Mouse (Mus musculus) lung, embryonic 16.5 days (tissue): Measurements from ENCODE around the gene Bmpr2. TPM values are rescaled to one million over a fixed set of nuclear protein-coding genes. Genes with fewer than 3 reads are reported as not detected.
"Not testable (repeated sequence)": the region's sequence is repeated elsewhere in the genome, so short reads cannot be mapped to it uniquely, and the experiment has no call there.

ENCODE experiments used
- ATAC-seq: fragments of 200-750 bp; cut with Nextera tagmentation; 2 replicates; pipeline ENCODE4 v1.8.0; 2017; ENCODE audit warnings: low read depth, mild to moderate bottlenecking, moderate library complexity
- H3K27ac ChIP-seq: fragments of 300-500 bp; sonication (generic); 2 replicates; pipeline ENCODE4 v1.5.1; 2014; ENCODE audit warnings: mild to moderate bottlenecking, control low read depth, low read length
- H3K27me3 ChIP-seq: fragments of 300-500 bp; sonication (generic); 2 replicates; pipeline ENCODE4 v1.6.1; 2014; ENCODE audit warnings: low read depth, low read length, mixed read lengths; ENCODE audit not compliant: control insufficient read depth, insufficient read depth
- H3K36me3 ChIP-seq: fragments of 300-500 bp; sonication (generic); 2 replicates; pipeline ENCODE4 v1.6.1; 2014; ENCODE audit warnings: low read length; ENCODE audit not compliant: control insufficient read depth, insufficient read depth
- H3K4me1 ChIP-seq: fragments of 300-500 bp; sonication (generic); replicated peaks from 2 replicates; pipeline ENCODE4 v1.6.1; 2014; ENCODE audit warnings: low read length, mixed read lengths; ENCODE audit not compliant: control insufficient read depth, insufficient read depth
- H3K4me2 ChIP-seq: fragments of 300-500 bp; sonication (generic); 2 replicates; pipeline ENCODE4 v1.6.1; 2014; ENCODE audit warnings: low read depth, low read length, control low read depth
- H3K4me3 ChIP-seq: fragments of 300-500 bp; sonication (generic); 2 replicates; pipeline ENCODE4 v1.5.1; 2014; ENCODE audit warnings: mild to moderate bottlenecking, low read length, control low read depth
- H3K9ac ChIP-seq: fragments of 300-500 bp; sonication (generic); 2 replicates; pipeline ENCODE4 v1.6.1; 2014; ENCODE audit warnings: low read length, control low read depth
- H3K9me3 ChIP-seq: fragments of 300-500 bp; sonication (generic); 2 replicates; pipeline ENCODE4 v1.6.1; 2016; ENCODE audit warnings: low read length; ENCODE audit not compliant: control insufficient read depth
- WGBS: fragments of 180-500 bp; shearing (Covaris S2); extraction: QIAGEN DNeasy Blood & Tissue Kit; methylation state at CpG from one replicate; pipeline ENCODE4 v1.1.7; 2014; 5-methylcytosine and 5-hydroxymethylcytosine counted together
- polyA plus RNA-seq: library from polyadenylated mRNA; unstranded; fragments of >200 nt; fragmentation: Nextera tagmentation; extraction: Ambion mirVana; gene quantifications from 2 replicates; pipeline ENCODE4 v1.2.1, GENCODE M21; 2015

Bmpr2 gene
- polyA plus RNA-seq, 1 experiment from 2014 or later = 9.4 TPM

DNA sequence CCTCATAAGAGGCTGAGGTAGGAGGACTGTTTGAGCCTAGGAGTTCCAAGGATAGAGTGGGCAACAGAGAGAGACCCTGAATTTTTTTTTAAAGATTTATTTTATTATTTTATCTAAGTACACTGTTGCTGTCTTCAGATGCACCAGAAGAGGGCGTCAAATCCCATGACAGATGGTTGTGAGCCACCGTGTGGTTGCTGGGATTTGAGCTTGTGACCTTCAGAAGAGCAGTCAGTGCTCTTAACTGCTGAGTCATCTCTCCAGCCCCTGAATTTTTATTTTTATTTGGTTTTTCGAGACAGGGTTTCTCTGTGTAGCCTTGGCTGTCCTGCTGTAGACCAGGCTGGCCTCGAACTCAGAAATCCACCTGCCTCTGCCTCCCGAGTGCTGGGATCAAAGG lies 13.5 kb upstream of the Bmpr2 start:
- H3K4me1 ChIP-seq, ATAC-seq, H3K4me3 ChIP-seq, H3K27ac ChIP-seq, H3K9ac ChIP-seq, H3K4me2 ChIP-seq, H3K36me3 ChIP-seq, H3K9me3 ChIP-seq, H3K27me3 ChIP-seq: not testable (repeated sequence)
- WGBS = 68% methylated on average over 5 of the region's 5 CpGs

DNA sequence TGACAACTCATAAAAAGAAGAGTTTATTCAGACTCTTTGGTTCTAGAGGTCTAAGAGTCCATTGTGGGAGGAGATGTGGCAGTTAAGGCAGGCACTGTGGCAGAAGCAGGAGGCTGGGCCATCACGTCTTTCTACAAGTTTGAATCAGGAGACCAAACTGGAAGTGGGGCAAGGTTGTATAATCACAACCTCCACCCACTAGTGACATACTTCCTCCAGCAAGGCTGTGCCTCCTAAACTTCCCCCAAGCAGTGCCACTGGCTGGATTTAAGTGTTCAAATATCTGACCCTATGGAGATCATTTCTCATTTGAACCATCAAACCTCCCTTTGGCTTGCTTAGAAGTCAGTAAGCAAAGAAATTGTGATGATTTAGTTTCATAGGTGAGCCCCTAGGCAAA lies 7.9 kb upstream of the Bmpr2 start:
- Histone ChIP-seq H3K9ac (no peak overlapping the region), H3K36me3 (no peaks in the 10 kb centered on the region), H3K27ac (no peak overlapping the region), H3K4me2 (no peak overlapping the region), H3K27me3 (no peaks in the 10 kb centered on the region), H3K4me3 (no peak overlapping the region), H3K4me1 (no peaks in the 10 kb centered on the region), H3K9me3 (no peaks in the 10 kb centered on the region)
- ATAC-seq = no peak
- 68% methylated on average over 1 of the region's 1 CpGs for WGBS

DNA sequence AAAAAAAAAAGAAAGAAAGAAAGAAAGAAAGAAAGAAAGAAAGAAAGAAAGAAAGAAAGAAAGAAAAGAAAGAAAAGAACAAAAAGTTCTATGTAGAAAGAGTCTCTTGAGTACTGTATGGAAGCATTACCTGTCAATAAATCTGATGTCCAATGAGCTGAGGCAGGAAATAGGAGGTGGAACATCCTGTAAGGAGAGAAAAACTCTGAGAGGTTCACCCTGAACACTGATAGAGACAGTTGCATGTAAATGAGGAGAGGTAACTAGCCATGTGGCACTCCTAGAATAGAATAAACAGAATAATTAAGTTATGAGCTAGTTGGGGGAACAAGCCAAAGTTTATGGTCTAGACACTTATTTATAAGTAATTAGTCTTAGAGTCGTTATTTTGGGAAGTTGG lies 4.9 kb upstream of the Bmpr2 start:
- Histone ChIP-seq H3K27ac (no peak overlapping the region), H3K27me3 (no peaks in the 10 kb centered on the region), H3K4me1 (no peaks in the 10 kb centered on the region), H3K4me3 (no peak overlapping the region), H3K9me3 (no peaks in the 10 kb centered on the region), H3K36me3 (no peaks in the 10 kb centered on the region), H3K4me2 (no peak overlapping the region), H3K9ac (no peak overlapping the region)
- ATAC-seq = no peak
- WGBS = 92% methylated on average over 1 of the region's 1 CpGs

DNA sequence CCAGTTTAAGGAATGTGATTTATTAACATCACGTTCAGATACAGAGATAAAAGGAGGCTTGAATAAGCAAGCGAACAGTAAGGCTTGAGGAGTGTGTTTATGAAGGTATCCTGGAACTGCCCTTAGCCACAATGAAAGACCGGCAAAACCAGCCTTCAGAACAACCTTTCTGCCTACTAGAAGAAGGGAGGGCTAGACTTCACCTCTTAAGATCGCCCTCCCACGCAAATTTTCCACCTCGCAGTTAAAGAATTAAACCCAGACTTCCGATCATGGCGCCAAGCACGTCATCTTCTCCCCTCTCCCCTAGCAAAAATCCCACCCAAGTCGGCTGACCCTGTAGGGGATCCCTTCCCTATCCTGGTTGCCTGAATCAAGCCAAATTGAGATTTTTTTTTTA lies 992 bp upstream of the Bmpr2 start:
- Histone ChIP-seq H3K9ac (peak overlapping the region; percentile 97), H3K27ac (peak overlapping the region; percentile 100), H3K4me1 (peaks cover 4% of the 10 kb centered on the region; the same call in 1 of the 2 replicates), H3K9me3 (no peaks in the 10 kb centered on the region), H3K4me2 (peak overlapping the region; percentile 89), H3K27me3 (no peaks in the 10 kb centered on the region), H3K4me3 (peak overlapping the region; percentile 96), H3K36me3 (no peaks in the 10 kb centered on the region)
- no peak for ATAC-seq
- WGBS = 2% methylated on average over 10 of the region's 10 CpGs

DNA sequence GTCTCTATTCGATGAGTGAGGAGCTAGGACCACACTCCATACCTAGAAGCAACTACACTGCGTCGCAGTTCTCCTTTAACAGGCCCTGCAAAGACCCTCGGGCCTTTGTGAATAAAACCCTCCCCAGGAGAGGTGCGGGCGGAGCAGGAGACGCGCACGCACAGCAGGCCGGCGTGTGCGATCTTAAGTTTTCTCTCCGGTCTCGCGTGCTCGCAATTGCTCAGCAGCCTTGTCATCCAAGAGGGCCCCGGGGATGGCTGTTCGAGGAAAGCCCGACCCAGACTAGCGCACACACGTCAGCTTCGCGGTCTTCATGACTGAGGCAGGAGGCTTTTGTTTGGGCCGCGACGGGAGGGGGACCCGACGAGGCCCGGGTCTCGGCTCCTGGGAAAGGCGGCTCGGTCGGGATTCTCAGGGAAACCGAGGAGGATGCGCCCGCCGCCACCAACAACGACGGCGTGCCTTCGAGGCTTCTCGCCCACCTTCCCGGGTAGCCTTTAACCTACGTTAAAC lies 493 bp upstream of the Bmpr2 start:
- under 1% methylated on average over 44 of the region's 44 CpGs for WGBS
- Histone ChIP-seq H3K4me3 (peak overlapping the region; percentile 96), H3K9me3 (no peaks in the 10 kb centered on the region), H3K9ac (peak overlapping the region; percentile 97), H3K27me3 (no peaks in the 10 kb centered on the region), H3K4me2 (peak overlapping the region; percentile 89), H3K27ac (peak overlapping the region; percentile 100), H3K4me1 (peaks cover 4% of the 10 kb centered on the region; the same call in 1 of the 2 replicates), H3K36me3 (no peaks in the 10 kb centered on the region)
- peak; percentile 44 for ATAC-seq

DNA sequence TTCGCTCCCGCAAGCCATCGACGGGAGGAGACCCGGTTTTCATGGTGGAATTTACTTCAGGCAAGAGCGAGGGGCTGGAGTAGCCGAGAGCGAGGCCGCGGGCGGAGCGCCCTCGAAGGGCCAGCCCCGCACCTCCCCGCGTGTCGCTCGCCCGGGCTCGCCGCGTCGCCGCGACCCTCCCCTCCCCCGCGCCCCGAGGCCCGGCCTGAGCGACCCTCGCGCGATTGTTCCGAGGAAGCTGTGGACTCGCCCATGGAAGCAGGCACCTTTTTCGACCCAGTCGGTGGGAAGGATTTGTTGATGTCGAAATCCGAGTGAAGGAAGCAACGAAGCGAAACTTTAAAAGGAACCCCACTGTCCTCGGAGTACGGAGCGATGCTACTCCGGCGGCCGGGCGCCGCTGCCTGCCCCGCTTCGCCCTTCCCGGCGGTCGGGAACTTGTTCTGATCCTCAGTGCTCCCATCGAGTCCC lies 616 bp downstream of the Bmpr2 start:
- peak overlapping the region; percentile 54 for H3K4me2 ChIP-seq
- ATAC-seq = peak; percentile 78
- H3K9me3 ChIP-seq = no peaks in the 10 kb centered on the region
- no peaks in the 10 kb centered on the region for H3K27me3 ChIP-seq
- peak overlapping the region; percentile 96 for H3K4me3 ChIP-seq
- H3K27ac ChIP-seq = peak overlapping the region; percentile 100
- WGBS = under 1% methylated on average over 55 of the region's 55 CpGs
- peak overlapping the region; percentile 97 for H3K9ac ChIP-seq
- peaks cover 4% of the 10 kb centered on the region; the same call in 1 of the 2 replicates for H3K4me1 ChIP-seq
- peaks cover 4% of the 10 kb centered on the region; the same call in 1 of the 2 replicates for H3K36me3 ChIP-seq

DNA sequence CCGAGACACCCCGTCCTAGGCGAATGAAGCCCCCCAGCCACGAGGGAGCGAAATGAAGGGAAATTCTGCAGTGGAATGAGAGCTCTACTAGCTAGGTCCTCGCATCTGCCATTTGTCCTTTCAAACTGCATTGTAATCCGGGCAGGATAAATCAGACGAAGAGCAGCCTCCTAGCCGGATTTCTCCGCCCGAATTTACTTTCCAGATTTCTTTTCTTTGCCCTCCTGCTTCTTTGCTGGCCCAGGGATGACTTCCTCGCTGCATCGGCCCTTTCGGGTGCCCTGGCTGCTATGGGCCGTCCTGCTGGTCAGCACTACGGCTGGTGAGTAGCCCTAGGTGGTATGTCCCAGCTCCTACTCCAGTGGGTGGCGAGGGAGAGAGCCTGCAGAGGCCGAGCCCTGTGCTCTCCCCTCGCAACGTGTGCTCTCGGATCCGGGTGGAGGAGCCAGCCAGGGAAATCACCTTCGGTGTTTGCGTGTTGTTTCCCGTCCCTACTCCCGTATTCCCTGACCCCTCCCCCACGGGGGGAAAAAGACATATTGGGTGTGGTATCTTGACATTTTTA lies 1.3 kb downstream of the Bmpr2 start:
- no peak for ATAC-seq

DNA sequence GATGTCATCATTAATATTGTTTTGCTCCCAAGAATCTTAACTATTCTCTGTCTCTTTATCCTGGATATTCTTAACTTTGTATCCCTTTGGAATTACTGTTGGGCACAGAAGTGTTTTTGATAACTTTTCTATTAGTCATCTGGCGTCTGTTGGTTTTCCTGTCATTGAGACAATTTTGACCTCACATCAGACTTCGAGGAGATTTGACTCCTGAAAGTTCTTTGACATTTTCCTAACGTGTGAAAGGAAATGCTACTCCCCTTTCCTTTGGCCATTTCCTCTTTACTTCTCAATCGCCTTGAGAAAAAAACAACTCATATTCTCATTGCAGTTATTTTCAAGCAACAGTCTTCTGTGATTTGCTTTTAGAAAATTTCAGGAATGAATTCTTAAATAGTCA lies 2.1 kb downstream of the Bmpr2 start:
- Histone ChIP-seq H3K36me3 (peaks cover 4% of the 10 kb centered on the region; the same call in 1 of the 2 replicates), H3K9me3 (no peaks in the 10 kb centered on the region), H3K4me1 (peaks cover 4% of the 10 kb centered on the region; the same call in 1 of the 2 replicates), H3K27me3 (no peaks in the 10 kb centered on the region), H3K4me2 (peak overlapping the region; percentile 69), H3K27ac (no peak overlapping the region), H3K9ac (peak overlapping the region; percentile 49), H3K4me3 (peak overlapping the region; percentile 54)
- under 1% methylated on average over 4 of the region's 4 CpGs for WGBS
- no peak for ATAC-seq

More for the DNA sequence above, 1.3 kb downstream of the Bmpr2 start:
- Histone ChIP-seq H3K9me3 (no peaks in the 10 kb centered on the region), H3K36me3 (peaks cover 4% of the 10 kb centered on the region; the same call in 1 of the 2 replicates), H3K27ac (peak overlapping the region; percentile 100), H3K4me3 (peak overlapping the region; percentile 96), H3K4me2 (peak overlapping the region; percentile 54), H3K4me1 (peaks cover 4% of the 10 kb centered on the region; the same call in 1 of the 2 replicates), H3K9ac (peak overlapping the region; percentile 97), H3K27me3 (no peaks in the 10 kb centered on the region)
- under 1% methylated on average over 27 of the region's 27 CpGs for whole genome bisulfite sequencing

DNA sequence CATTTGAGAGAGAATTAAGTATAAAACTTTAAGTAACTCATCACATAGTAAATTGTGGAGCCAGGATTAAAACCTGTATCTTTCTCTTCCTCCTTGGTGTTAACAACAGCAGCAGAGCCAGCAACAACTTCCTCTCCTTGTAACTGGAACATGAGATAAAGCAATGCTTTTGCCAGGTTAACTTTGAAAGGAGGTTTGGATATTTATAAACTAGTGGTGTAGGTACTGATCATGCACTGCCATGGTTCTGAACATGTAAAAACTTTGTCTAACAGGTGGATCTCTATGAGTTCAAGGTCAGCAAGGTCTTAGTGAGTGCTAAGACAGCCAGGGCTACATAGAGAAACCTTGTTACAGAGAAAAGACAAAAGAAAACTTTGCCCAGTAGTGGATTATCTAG lies 3.4 kb downstream of the Bmpr2 start:
- Histone ChIP-seq H3K9ac (no peak overlapping the region), H3K4me3 (peak overlapping the region; percentile 29), H3K4me1 (peaks cover 9% of the 10 kb centered on the region), H3K36me3 (peaks cover 4% of the 10 kb centered on the region; the same call in 1 of the 2 replicates), H3K27me3 (no peaks in the 10 kb centered on the region), H3K4me2 (peak overlapping the region; percentile 46), H3K9me3 (no peaks in the 10 kb centered on the region), H3K27ac (no peak overlapping the region)
- ATAC-seq = no peak
